Mouse (Mus musculus): Measurements from ENCODE around the gene Magix.
"Not testable (repeated sequence)": the region's sequence is repeated elsewhere in the genome, so short reads cannot be mapped to it uniquely, and the experiment has no call there.

Gene Magix

GRCm38 (mm10) chrX:7680864-7681263 lies at the start of gene Magix:
Gene Magix (minus strand): TSS chrX:7681251.
- peak; percentile 12 for DNase-seq

- no peak for DNase-seq
Measured at GRCm38 (mm10) chrX:7728922-7729265, 47.8 kb upstream of the Magix start.

GRCm38 (mm10) chrX:7728215-7728921 lies 47.3 kb upstream of the Magix start, which contains the start of gene Praf2:
Gene Praf2 (plus strand): TSS chrX:7728439.
- peak; percentile 85 for DNase-seq

GRCm38 (mm10) chrX:7727176-7727575 lies 46.1 kb upstream of the Magix start:
- DNase-seq = no peak

- no peak for DNase-seq
Measured at GRCm38 (mm10) chrX:7725841-7726240, 44.8 kb upstream of the Magix start.

- no peak for DNase-seq
Measured at GRCm38 (mm10) chrX:7724135-7724534, 43.1 kb upstream of the Magix start.

GRCm38 (mm10) chrX:7722691-7723090 lies 41.6 kb upstream of the Magix start:
- no peak for DNase-seq

- DNase-seq = no peak
Measured at GRCm38 (mm10) chrX:7722282-7722611, 41.2 kb upstream of the Magix start.

GRCm38 (mm10) chrX:7721514-7722281 lies 40.6 kb upstream of the Magix start, which contains the start of gene Gm45208:
Gene Gm45208 (plus strand): TSS chrX:7722245.
- peak; percentile 82 for DNase-seq

GRCm38 (mm10) chrX:7716058-7716457 lies 35.0 kb upstream of the Magix start:
- DNase-seq = not testable (repeated sequence)

GRCm38 (mm10) chrX:7714135-7714899 lies 33.3 kb upstream of the Magix start, which contains the start of gene Wdr45:
Gene Wdr45 (plus strand): TSS chrX:7714333.
- DNase-seq = peak; percentile 97

GRCm38 (mm10) chrX:7713764-7714134 lies 32.7 kb upstream of the Magix start:
- DNase-seq = not testable (repeated sequence)

GRCm38 (mm10) chrX:7696954-7697381 lies 15.9 kb upstream of the Magix start, which contains the start of gene Gpkow:
Gene Gpkow (plus strand): TSS chrX:7697131.
- peak; percentile 91 for DNase-seq

GRCm38 (mm10) chrX:7696520-7696919 lies 15.5 kb upstream of the Magix start:
- DNase-seq = no peak

- DNase-seq = peak; percentile 53
Measured at GRCm38 (mm10) chrX:7692862-7693261, 11.8 kb upstream of the Magix start.

- DNase-seq = peak; percentile 10
Measured at GRCm38 (mm10) chrX:7690486-7690885, 9.4 kb upstream of the Magix start.

GRCm38 (mm10) chrX:7688321-7688720 lies 7.3 kb upstream of the Magix start:
- DNase-seq = no peak

GRCm38 (mm10) chrX:7680057-7680412 lies 1.0 kb downstream of the Magix start:
- DNase-seq = no peak

GRCm38 (mm10) chrX:7679405-7680056 lies 1.5 kb downstream of the Magix start:
- DNase-seq = peak; percentile 94

GRCm38 (mm10) chrX:7678986-7679385 lies 2.1 kb downstream of the Magix start:
- DNase-seq = no peak

- DNase-seq = no peak
Measured at GRCm38 (mm10) chrX:7675001-7675380, 6.1 kb downstream of the Magix start.

GRCm38 (mm10) chrX:7674284-7675000 lies 6.6 kb downstream of the Magix start:
- DNase-seq = peak; percentile 22

All from lung, postnatal 10 days (tissue).